Mouse (Mus musculus) telencephalon, adult 2 months (tissue): Measurements from ENCODE around the gene Nkiras2.
"Not testable (repeated sequence)": the region's sequence is repeated elsewhere in the genome, so short reads cannot be mapped to it uniquely, and the experiment has no call there.

Source experiments
- DNase-seq: peaks from one replicate; pipeline ENCODE4 v3.0.0-alpha.2; 2011; ENCODE audit warnings: low read depth, low spot score

The Nkiras2 gene

DNA sequence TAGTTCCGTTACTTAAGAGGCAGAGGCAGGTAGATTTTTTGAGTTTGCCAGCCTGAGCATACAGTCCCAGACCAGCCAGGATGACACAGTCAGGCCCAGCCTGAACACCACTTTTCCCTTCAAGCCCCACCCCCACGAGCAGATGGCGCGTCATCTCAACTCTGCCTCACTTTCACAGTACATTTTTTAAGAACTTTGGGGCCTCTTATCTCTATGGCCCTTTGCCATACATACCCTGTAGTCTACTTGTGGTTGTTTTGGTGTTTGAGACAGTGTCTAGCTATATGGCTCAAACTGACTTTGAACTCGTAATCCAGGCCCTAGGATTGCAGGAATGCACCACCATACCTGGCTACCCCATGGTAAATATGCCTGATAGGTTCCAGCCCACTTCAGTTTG lies 9.0 kb downstream of the Nkiras2 start:
- DNase-seq = no peak

DNA sequence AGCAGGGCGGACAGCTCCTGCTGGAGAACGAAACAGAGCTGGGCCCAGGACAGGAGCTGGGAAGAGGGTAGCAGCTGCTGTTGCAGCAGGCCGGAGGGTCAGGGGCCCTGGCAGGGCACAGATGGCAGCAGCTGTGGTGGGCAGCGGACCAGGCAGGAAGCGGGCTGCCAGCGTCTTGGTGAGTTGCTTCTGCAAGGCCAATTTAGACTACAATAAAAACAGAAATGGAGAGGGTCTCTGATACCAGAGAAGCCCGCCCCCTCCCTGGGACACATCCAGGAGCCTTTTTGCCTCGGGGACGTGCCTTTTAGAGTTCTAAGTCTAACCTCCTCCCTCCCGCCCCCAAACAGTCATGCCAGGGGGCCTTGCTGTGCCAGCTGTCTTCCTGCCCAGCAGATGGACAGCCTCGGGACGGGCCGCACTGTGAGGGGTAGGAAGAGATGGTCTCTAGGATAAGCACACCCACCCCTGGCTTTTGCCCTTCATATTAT lies 9.9 kb downstream of the Nkiras2 start:
- DNase-seq = no peak

DNA sequence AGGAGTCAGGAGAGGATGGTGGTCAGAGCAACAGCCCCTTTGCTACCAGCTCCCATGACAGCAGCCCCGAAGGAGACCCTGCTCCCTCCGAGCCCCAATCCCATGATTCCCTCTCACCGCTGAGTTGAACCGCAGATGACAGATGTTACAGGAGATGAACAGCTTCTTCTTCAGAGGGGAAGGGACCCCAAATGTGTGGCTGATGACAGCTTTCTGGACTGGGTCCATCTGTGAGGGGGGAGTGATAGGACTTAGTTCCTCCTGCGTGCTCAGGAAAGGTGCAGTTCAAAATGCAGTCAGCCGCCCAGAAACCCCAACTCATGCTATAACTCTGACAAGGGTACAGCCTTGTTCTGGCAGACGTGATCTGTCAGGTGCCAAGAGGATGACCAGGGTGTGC lies 15.5 kb downstream of the Nkiras2 start:
- DNase-seq = no peak

DNA sequence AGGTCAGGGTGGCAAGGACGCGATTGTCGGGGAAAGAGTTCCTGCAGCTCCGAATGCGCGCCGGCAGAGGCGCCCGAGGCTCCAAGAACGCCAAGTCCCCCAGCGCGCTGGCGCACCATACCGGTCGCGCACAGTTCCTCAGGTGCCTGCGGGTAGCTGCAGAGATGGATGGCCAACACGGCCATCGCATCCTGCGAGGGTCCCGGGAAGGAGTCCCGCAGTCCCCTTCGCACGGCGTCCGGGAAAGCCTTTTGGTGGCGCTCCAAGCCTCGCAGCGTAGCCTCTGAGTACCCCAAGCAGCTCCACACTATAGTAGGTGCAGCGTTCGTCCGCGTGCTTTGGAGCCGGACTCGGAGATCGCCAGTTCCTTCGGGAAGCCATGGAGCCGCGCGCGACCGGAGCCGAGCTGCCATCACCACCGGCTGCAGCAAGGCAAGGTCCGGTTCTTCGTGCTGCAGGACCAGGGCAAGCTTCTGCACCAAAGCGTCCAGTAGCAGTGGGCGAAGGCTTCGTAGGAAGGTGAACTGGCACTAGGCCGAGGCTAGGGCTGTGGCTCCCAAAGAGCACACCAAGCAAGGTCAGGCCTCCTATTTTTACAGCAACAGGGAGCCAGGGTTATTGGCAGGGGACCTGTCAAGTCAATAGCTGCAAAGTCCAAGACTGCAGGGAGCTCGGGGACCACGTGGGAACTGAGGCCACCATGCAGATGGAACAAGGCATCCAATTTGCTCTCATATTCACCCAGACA lies 21.3 kb downstream of the Nkiras2 start:
- peak; percentile 50 for DNase-seq

DNA sequence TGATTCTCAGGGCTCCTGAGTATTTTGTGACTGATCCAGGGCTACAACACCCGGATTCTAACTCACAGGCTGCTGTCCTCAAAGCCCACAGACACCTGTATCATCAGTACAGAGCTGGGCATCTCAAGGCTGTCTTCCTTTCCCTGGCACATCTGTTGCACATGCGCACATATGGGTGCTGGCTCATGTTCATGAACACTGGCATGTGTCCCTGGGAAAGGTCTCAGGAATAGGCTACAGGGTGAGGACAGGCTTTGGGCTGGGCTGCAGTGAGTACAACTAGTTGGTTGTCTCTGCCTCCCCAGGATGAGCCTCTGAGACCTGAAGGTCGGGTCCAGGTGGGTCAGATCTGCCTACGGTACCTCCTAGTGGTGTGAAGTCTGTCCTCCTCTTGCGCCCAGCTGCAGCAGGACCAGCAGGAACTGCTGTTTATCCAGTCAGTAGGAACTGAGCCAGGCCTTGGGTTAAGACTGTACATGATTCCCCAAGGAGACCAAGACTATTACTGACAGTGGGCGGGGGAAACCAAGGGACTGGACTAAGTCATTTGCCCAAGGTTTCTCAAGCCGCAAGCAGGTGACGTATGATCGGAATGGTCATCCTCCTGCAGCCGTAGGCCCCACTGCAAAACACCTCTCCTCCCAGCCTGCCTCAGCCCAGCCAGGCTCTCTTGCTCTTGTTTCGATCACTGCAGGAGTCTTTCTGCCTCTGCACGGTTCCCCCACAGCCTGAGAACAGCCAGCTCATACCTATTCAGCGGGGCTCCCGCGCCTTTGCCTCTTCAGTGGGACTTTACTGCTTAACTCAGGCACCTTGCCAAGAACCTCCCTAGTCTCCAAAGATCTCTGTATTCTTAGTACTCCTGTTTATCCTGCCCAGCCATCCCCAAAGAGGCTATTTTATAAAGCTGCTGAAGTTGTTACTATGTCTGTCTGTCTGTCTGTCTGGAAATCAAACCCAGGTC lies 24.9 kb downstream of the Nkiras2 start:
- no peak for DNase-seq

- no peak for DNase-seq
Observed at GRCm38 (mm10) chr11:100646265-100646664, 27.2 kb downstream of the Nkiras2 start.

DNA sequence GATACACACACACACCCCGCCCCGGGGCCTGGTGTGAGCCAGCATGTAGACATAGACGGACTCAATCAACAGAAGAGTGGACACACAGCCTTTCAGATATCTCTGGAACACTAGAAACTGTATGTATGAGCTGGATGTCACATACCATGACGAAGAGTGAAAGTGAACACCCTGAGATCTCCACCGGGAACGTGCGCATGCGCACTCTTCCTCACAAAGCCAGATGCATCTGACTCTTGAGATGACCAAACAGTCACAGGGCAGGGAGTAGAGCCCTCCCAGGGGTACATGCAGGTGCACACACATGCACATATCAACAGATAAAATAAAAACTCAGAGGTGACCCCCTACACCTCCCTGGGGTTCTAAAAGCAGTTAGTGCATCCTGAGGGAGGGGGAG lies 29.4 kb downstream of the Nkiras2 start:
- DNase-seq = no peak

- no peak for DNase-seq
Observed at GRCm38 (mm10) chr11:100651205-100651604, 32.2 kb downstream of the Nkiras2 start.

GRCm38 (mm10) chr11:100651748-100652147 lies 32.7 kb downstream of the Nkiras2 start:
- no peak for DNase-seq

DNA sequence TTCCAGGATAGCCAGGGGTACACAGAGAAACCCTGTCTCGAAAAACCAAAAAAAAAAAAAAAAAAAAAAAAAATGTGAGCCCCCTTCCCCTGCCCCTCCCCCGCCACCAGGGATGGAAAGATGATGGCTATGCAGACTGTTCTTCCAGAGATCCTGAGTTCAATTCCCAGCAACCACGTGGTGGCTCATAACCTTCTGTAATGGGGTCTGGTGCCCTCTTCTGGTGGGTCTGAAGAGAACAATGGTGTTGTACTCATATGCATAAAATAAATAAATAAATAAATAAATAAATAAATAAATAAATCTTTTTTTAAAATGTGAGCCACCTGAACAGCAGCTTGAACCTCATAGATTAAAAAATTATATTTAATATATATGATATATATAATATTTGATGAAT lies 36.5 kb downstream of the Nkiras2 start:
- DNase-seq = not testable (repeated sequence)

GRCm38 (mm10) chr11:100656458-100656857 lies 37.4 kb downstream of the Nkiras2 start:
- no peak for DNase-seq

GRCm38 (mm10) chr11:100659806-100660205 lies 40.8 kb downstream of the Nkiras2 start:
- no peak for DNase-seq

DNA sequence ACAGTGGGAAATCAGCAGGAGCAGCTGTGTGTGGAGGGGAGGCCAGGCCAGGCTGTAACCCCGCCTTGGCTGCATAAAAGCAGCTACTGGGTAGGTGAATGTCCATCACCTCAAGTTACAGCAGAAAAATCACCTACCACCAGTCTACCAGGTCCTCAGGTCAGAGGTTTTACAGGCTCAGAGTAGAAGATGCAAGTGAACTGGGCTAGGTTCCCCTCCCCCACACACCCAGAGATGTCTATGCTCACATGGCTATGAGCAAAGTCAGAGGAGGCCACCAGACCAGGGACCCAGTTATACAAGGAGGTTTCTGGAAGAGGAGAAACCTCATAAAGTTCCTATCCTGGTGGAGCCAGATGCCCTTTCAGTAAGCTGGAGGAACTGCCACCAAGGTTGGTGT lies 52.0 kb downstream of the Nkiras2 start:
- no peak for DNase-seq

DNA sequence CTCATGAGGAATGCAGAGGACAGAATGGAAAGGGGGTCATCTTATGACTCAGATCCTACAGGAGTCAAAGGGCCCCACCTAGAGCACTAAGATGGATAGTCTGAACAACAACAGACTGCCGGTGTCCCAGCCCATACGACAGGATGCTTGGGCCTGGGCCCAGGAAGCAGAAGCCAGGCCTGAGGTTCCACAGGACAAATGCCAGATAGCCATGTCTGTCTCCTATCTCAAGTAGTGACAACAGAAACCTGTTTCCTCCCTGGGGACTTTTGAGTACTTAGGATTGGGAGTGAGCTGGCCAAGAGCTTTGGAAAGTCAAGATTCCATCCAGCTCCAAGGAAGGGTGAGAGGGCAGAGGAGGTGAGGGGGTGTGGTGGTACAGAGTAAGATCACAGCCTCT lies 52.9 kb downstream of the Nkiras2 start:
- no peak for DNase-seq

- no peak for DNase-seq
Observed at GRCm38 (mm10) chr11:100673169-100673568, 54.1 kb downstream of the Nkiras2 start.
